Mouse (Mus musculus) cerebellum, postnatal 10 days (tissue): ENCODE data around the gene U2af1l4.

Experiments
- DNase-seq, 2 experiments: peaks; one replicate each; pipeline ENCODE4 v3.0.0; 2021; ENCODE audit warnings: mixed read lengths in 2 of 2

Gene U2af1l4

DNA sequence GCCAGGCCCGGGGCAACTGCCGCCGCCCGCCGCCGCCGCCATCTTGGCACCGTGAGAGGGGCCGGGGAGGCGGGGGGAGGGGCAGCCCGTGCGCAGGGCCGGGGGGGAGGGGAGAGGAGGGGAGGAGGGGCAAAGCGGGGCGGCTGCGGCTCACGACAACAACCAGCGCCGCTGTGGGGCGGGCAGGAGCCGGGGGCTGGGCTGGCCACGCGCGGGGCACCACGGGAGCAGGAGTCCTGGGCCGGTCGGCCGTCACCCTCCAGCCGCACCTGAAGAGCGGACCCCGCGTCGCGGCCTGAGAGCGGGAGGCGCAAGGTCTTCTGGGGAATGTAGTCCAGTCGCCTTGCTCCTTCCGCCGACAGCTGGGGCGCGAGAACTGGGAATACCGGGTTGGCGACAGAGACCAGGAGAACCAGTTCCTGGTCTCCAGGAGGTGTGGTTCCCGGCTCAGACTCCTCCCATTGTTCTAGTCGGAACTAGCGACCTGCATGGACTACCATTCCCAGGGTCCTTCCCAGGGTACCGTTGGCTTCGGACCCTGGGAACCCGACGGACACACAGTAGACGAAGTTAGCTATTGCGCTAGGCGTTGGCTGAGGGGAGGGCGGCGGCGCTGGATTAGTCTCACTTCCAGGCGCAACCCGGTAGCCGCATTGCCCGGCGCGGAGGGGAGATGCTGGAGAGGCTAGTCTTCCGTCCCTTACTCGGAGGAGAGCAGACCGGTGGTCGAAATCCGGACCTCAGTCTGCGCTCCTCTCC, 25.8 kb downstream of the U2af1l4 start, which contains the start of gene Kmt2b:
Gene Kmt2b, minus strand, starts transcription at position 51 of the 759 bp plus-strand sequence.
- peak; percentile 95 to 98 for DNase-seq

- peak; percentile 95 to 97 for DNase-seq
Measured at GRCm38 (mm10) chr7:30589435-30590301, 26.6 kb downstream of the U2af1l4 start.

GRCm38 (mm10) chr7:30590927-30591604, 28.0 kb downstream of the U2af1l4 start:
- no peak for DNase-seq

DNA sequence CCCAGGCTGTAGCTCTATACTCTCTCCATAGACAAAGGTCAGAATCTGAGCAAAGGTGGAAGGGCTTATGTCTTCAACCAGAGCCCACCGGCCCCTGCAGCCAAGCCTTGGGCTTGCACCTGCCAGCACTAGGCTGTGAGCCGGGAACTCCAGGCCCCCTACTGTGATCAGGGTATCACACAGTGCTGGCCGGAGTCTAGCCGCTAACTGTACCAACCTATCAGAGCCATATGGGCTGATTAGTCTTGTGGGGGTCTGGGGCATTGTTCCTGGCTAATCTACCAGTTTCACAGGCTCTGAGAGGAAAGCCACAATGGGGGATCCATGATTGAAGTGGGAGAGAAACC, 28.5 kb downstream of the U2af1l4 start:
- DNase-seq: peak; percentile 42 to 62

GRCm38 (mm10) chr7:30592772-30593423, 29.8 kb downstream of the U2af1l4 start:
- DNase-seq: no peak

GRCm38 (mm10) chr7:30593579-30594509, 30.7 kb downstream of the U2af1l4 start:
- DNase-seq: peak in 1 of 2 experiments; percentile 51

DNA sequence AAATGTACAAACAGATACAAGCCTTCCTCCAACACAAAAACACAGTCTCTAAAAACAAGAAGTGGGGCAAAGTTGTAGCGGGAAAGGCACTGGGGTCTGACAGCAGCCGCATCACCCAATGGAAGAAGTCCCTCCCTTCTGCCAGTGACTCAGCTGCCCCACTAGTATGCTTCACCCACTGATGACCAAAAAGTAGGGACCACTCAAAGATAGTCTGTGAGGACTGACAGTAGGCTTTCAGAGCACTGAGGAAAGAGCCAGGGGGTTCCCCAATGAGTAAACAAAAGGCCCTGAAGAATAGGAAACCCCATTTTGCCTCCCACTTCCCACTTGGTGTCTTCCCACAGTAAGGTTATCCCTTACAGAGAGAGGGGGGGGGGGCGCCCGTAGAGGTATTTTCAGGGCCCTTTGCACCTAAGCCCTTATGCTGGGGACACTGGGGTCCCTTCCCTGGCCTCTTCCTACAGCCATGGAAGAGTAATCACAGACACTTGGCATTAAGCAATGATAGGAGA, 31.5 kb downstream of the U2af1l4 start:
- DNase-seq: no peak

DNA sequence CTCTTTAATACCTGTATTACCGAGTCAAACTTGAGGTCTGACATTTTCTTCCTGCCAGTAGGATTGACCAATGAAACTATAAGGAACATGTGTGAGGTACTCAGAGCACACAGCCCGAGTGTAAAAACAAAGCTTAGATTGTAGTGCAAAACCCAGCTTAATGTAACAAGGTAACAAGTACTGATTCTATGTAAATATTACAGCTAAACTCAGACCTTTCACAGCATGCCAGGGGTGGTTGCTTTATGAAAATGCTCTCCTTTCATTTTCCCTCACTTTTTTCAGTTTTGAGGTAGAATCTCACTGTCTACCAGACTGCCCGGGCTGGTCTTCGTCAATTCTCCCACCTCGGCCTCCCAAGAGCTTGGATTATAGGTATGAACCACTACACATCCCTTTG, 33.0 kb downstream of the U2af1l4 start:
- DNase-seq: no peak

DNA sequence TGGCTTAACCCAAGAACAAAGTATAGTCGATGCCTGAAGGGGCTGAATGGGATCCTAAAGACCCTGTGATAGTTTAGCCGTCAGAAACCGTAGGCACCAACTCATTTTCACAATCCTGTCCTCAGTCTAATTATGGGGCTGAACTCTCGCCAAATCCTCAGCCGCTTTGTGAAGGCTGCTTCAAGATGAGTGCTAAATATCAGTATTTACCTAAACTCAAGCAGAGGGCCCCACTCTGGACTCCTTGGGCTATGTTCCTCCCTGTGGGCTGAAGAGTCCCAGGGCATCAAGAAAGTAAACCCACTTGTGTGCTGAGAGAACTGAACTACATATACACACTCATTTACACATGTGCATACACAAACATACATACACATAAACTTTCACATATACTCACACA, 33.7 kb downstream of the U2af1l4 start:
- no peak for DNase-seq

DNA sequence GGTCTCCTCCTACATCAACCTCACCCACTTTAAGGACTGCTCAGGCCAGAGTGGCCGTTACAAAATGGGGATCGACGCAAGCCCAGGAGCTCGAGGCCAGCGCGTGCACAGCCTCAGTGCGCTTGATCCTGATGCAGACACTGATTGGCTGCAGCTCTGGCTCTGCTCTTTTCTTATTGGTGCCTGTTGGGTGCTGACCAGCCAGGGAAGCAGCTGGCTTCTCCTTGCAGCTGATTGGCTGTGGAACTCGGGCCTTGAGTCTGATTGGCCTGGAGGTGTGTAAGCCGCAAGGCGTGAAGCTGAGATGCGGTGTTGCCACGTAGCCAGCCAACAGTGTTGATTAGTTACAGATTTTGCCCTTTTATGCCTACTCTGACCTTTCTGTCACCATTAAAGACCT, 35.7 kb downstream of the U2af1l4 start, which contains the start of gene Zbtb32:
Gene Zbtb32, minus strand, starts transcription at position 124 of the 400 bp plus-strand sequence.
- no peak for DNase-seq

- DNase-seq: peak; percentile 98
Measured at GRCm38 (mm10) chr7:30599933-30600353, 36.8 kb downstream of the U2af1l4 start.

DNA sequence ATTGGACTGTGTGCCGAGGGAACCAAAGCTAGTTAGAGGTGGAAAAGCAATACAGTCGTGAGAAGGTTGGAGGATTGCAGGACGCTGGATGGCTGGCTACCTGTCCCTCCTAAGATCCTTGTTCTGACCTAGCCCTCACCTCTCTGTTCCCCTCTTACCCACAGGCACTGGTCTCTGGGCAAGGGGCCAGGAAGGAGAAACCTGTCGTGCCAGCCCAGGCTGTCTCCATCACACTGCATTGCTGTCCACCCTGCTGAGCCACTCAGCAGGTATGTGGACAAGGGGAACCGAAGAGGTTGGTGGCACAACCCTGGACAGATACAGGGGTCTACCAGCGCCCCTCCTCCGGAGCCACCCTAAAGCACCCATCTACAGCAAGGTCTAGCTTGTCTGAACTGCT, 37.5 kb downstream of the U2af1l4 start:
- DNase-seq: peak; percentile 49 to 55

- DNase-seq: no peak
Measured at GRCm38 (mm10) chr7:30602583-30602982, 39.5 kb downstream of the U2af1l4 start.

GRCm38 (mm10) chr7:30604424-30604823, 41.3 kb downstream of the U2af1l4 start:
- DNase-seq: no peak

- no peak for DNase-seq
Measured at GRCm38 (mm10) chr7:30604944-30605343, 41.8 kb downstream of the U2af1l4 start.

DNA sequence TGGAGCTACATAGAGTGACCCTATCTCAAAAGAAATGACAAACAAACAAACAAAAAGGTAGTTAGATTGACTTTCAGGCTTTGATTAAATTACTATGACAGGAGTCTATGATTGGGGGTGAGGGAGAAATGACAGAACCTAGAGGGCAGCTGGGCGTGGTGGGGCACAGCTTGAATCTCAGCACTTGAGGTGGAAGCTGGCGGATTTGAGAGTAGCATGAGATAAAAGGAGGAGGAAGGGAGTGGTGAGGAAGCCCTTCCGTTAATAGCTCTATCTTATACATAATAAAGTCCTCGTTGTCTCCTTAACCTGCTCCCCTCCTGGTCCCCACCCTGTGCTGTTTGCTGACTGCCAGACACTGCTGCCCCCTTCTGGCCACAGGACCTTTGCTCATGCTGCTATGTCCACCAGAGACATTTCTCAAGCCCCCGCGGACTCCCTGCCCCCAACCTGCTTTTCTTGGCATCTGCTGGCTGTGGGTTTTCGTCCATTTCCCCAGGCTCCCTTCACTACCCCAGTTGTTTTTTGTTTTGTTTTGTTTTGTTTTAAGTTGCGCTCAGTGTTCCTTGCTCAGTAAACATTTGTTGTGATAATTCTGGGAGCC, 44.7 kb downstream of the U2af1l4 start:
- peak; percentile 82 to 85 for DNase-seq

DNA sequence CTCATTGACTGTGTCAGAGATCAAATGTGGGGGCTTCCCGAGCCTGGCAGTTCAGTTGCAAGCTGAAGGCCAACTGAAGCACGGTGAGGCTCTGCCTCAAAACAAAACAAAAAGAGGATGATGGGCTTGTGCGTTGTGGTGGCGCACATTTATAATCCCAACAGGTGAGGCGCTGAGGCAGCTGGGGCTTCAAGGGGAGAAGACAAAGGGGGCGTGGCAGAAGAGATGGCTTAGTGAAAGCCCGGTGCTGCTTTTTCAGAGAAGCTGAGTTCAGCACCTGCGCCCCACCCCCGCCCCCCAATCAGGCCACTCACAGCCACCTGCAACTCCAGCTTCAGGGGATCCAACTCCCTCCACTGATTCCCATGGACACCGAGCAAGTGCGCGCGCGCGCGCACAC, 45.4 kb downstream of the U2af1l4 start:
- no peak for DNase-seq

- no peak for DNase-seq
Measured at GRCm38 (mm10) chr7:30610043-30610442, 46.9 kb downstream of the U2af1l4 start.

DNA sequence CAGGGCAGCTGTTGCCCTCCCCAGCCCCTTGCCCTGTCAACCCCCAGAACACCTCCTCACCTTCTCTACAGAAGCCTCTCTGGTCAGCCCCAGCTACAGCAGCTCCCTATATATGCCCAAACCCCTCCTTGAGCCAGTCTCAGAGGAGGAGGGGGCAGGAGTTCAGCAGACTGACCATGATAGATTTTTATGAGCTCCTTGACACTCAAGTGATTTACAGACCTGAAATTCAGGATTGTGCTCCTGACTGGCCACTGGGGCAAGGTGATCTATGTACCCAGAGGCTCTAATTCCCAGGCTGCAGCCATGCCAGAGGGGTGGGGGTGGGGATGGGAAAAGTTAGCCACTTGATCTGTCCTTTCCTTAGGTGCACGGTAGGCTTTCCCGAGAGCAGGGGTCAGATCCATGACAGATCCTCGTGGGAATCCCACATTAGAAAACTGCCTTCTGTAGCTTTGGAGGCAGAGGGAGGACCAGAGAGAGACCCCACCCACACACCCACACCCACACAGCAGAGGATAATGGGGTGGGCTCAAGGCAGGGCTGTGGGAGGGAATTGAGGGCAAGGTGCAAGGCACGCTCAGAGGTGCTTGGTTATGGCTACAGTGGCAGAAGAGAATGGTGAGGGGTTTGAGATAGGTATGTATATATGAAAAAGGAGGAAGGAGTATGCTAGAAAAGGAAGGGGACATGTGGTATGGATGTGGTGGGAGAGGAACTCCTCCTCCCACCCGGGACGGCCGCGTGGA, 49.7 kb downstream of the U2af1l4 start, which contains the start of gene Upk1a:
Gene Upk1a, minus strand, starts transcription at position 194 of the 749 bp plus-strand sequence.
- DNase-seq: no peak
